Mouse (Mus musculus) embryonic stem cell, embryonic (primary cell): ENCODE measurements around the gene Spryd4.

Experiments
- CTCF ChIA-PET, 4 experiments: fragments of 300-600 bp in 2 of 4; fragments of 350-600 bp in 2 of 4; sonication (Branson Sonifier 250); formaldehyde crosslinking; loops; one replicate each; lab custom pipeline; 2022; ENCODE audit warnings: inconsistent platforms in 2 of 4; lab: Charles Lee
- POLR2A ChIA-PET, 4 experiments: fragments of 300-600 bp in 2 of 4; fragments of 350-600 bp in 2 of 4; sonication (Branson Sonifier 250); formaldehyde crosslinking; loops; one replicate each; lab custom pipeline; 2022; ENCODE audit warnings: antibody characterized with exemption in 4 of 4, inconsistent platforms in 1 of 4; lab: Charles Lee

The Spryd4 gene

GRCm38 (mm10) chr10:128185277-128185940, 26.2 kb downstream of the Spryd4 start:
- POLR2A ChIA-PET = interaction anchor here in 3 of 4 experiments (0.5 to 14.3 kb wide), 49 partner anchors 9 to 542 kb away, joined by 3 to 210 read pairs (median 4); partner anchors contain the start of genes Atp5b (in 3 of the 3), Baz2a (in 2 of the 3), Gls2 (in 2 of the 3) and Naca (in 2 of the 3)

GRCm38 (mm10) chr10:128184296-128184695, 27.3 kb downstream of the Spryd4 start:
- CTCF ChIA-PET = interaction anchor here in 3 of 4 experiments (0.9 to 4.1 kb wide), 5 partner anchors 35 to 94 kb away, joined by 4 to 19 read pairs (median 5); partner anchors contain the start of gene Baz2a (in 3 of the 3)
- POLR2A ChIA-PET = interaction anchor here (0.7 to 14.3 kb wide), 23 partner anchors 8 to 149 kb away, joined by 3 to 210 read pairs (median 8); partner anchors contain the start of genes Baz2a (in 2 of the 4), Naca (in 2 of the 4), Atp5b (in 1 of the 4) and Cnpy2 (in 1 of the 4)

More at GRCm38 (mm10) chr10:128185277-128185940, 26.2 kb downstream of the Spryd4 start:
- CTCF ChIA-PET = interaction anchor here (0.6 to 4.1 kb wide), 20 partner anchors 8 to 239 kb away, joined by 3 to 66 read pairs (median 4); partner anchors contain the start of genes Baz2a (in 4 of the 4) and Gls2 (in 1 of the 4)

DNA sequence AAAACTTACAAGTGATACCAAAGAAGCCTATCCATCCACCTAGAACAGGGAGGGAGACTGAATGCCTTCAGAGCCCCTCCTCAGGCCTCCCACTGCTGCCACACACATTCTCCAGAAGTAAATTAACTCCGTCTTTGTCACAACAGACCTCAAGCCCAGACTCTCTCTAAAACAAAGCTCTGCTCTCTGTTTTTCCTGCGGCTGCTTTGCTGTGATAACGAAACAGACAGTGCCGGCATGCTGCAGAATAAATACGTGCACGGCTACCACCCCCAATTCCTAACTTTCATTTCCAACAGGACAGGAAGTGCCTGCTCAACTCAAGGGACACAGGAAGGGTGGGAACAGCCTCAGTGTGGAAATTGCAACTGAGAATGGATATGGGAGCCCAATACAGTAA, 31.6 kb downstream of the Spryd4 start, which contains the start of gene Rbms2:
Rbms2 (minus strand) TSS at position 309 of the 400 bp plus-strand sequence.
- ChIA-PET CTCF (interaction anchor here in 2 of 4 experiments (0.7 to 1.6 kb wide), 6 partner anchors 8 to 89 kb away, joined by 3 to 4 read pairs (median 3); partner anchors contain the start of genes Baz2a (in 1 of the 2) and Gls2 (in 1 of the 2)), POLR2A (interaction anchor here (0.5 to 14.3 kb wide), 22 partner anchors 8 to 315 kb away, joined by 3 to 210 read pairs (median 4); partner anchors contain the start of genes Baz2a (in 2 of the 4) and Atp5b (in 1 of the 4))

- POLR2A ChIA-PET = interaction anchor here (0.5 to 14.3 kb wide), 34 partner anchors 8 to 854 kb away, joined by 3 to 210 read pairs (median 5); partner anchors contain the start of genes Baz2a (in 2 of the 4), Cnpy2 (in 2 of the 4), Atp5b (in 1 of the 4) and Gls2 (in 1 of the 4)
- CTCF ChIA-PET = interaction anchor here (0.6 to 2.9 kb wide), 13 partner anchors 9 to 234 kb away, joined by 3 to 25 read pairs (median 4); partner anchors contain the start of genes Nabp2 (in 1 of the 4) and Rnf41 (in 1 of the 4)
Observed at GRCm38 (mm10) chr10:128177316-128177715, 34.3 kb downstream of the Spryd4 start.

DNA sequence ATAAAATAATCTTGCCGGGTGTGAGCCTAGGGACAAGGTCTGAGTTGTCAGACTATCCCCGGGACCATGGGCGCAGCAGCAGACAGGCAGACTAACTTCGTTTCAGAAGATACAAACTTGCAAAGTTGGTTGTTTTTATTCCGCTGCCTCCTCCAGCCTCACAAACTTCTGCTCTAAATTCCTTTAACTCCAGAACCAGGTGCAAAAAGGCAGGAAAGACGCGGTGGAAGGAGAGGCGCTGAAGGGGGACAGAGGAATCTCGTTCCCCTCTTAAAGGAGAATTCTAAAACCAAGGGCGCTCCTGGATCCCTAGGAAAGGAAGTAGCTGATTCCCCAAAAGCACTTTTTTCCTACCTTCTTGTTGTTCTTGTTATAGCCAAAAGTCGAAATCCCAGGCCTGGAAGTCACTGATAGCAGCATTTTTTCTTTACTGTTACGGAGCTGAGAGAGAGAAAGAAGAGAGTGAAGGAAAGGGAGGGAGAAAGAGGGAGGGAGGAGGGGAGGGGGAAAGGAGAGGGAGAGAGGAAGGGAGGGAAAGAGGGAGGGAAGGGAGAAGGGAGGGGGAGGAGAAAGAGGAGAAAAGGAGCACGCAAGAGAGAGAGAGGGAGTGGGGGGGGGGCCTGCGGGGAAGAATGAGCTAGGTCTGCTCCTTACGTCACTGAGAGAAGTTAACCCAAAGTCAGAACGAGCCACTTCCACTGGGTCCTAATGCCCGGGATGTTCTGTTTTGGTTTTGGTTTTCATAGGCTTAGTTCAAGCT, 35.4 kb downstream of the Spryd4 start:
- ChIA-PET POLR2A (interaction anchor here (0.6 to 14.3 kb wide), 61 partner anchors 8 to 555 kb away, joined by 3 to 210 read pairs (median 4); partner anchors contain the start of genes Gls2 (in 3 of the 4), Baz2a (in 2 of the 4), Cnpy2 (in 2 of the 4) and Naca (in 2 of the 4)), CTCF (interaction anchor here (0.6 to 2.9 kb wide), 20 partner anchors 10 to 591 kb away, joined by 3 to 25 read pairs (median 4); partner anchors contain the start of gene Baz2a (in 1 of the 4))

DNA sequence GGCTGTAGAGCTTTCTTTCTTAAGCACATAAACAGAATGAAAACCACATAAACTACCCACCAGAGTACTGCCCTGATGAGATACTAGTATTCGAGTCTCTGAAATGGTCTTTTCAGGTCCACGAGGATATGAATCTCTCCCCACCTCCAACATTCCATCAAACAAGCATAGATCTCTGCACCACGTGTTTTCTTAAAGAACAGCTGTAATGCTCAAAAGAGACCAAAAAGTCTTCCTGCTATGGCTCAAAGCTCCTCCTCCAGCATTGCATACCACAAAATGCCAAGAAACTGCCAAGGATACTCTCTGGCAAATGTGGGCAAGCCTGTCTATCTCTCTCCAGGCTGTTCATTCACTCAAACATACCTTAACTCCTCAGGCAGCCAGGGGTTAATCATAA, 36.3 kb downstream of the Spryd4 start:
- ChIA-PET POLR2A (interaction anchor here in 2 of 4 experiments (0.6 to 14.3 kb wide), 19 partner anchors 8 to 351 kb away, joined by 3 to 210 read pairs (median 5); partner anchors contain the start of genes Baz2a (in 2 of the 2), Esyt1 (in 1 of the 2) and Naca (in 1 of the 2)), CTCF (interaction anchor here in 1 of 4 experiments (0.5 kb wide), 1 partner anchor 123 kb away, joined by 3 read pairs; no protein-coding TSS in a partner anchor)

DNA sequence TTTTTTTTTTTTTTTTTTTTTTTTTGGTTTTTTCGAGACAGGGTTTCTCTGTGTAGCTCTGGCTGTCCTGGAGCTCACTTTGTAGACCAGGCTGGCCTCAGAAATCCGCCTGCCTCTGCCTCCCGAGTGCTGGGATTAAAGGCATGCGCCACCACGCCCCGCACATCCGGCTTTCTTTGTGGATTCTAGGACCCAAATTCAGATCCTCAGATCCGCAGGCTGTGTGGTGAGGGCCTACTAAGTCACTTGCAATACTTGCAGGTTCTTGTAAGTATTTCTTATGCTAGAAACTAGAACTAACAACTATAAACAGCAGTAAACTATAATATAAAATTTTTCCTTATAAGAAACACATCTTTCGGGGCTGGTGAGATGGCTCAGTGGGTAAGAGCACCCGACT, 40.3 kb downstream of the Spryd4 start:
- POLR2A ChIA-PET = interaction anchor here in 3 of 4 experiments (0.6 to 4.8 kb wide), 30 partner anchors 9 to 355 kb away, joined by 3 to 70 read pairs (median 4); partner anchors contain the start of genes Atp5b (in 2 of the 3), Cnpy2 (in 2 of the 3), Cs (in 1 of the 3) and Esyt1 (in 1 of the 3)
- CTCF ChIA-PET = interaction anchor here (0.5 to 1.0 kb wide), 7 partner anchors 15 to 823 kb away, joined by 3 to 9 read pairs (median 3); partner anchors contain the start of gene Ankrd52 (in 1 of the 4)

DNA sequence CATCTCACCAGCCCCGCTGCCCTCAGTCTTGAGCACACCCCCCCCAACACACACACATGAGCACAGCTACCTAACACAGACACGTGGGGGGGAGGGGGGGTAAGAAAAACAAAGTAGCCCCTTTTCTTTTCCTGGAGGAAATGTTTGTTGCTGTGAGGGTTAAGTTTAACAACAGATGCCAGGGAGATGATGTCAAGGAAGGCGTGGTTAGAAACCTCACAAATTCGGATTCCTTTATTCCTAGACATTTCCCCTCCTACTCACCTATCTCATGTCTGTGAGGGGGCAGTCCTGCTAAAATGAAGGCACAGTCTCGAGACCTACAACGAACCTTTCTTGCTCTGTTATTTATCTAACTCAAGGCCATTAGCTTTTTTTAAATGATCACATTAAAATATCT, 44.5 kb downstream of the Spryd4 start:
- CTCF ChIA-PET = interaction anchor here in 3 of 4 experiments (0.5 to 1.5 kb wide), 12 partner anchors 10 to 997 kb away, joined by 3 to 10 read pairs (median 4); partner anchors contain the start of gene Baz2a (in 1 of the 3)
- POLR2A ChIA-PET = interaction anchor here in 3 of 4 experiments (0.6 to 4.5 kb wide), 18 partner anchors 9 to 530 kb away, joined by 3 to 34 read pairs (median 4); partner anchors contain the start of genes Cnpy2 (in 1 of the 3), Gls2 (in 1 of the 3), Rbms2 (in 1 of the 3) and Stat2 (in 1 of the 3)

- CTCF ChIA-PET = interaction anchor here in 2 of 4 experiments (0.6 to 1.5 kb wide), 4 partner anchors 11 to 157 kb away, joined by 3 to 4 read pairs (median 4); no protein-coding TSS in a partner anchor
- POLR2A ChIA-PET = interaction anchor here in 2 of 4 experiments (0.9 to 4.5 kb wide), 9 partner anchors 10 to 75 kb away, joined by 3 to 34 read pairs (median 4); partner anchors contain the start of genes Gls2 (in 1 of the 2) and Rbms2 (in 1 of the 2)
Observed at GRCm38 (mm10) chr10:128165726-128166125, 45.9 kb downstream of the Spryd4 start.
